Mouse (Mus musculus): Measurements from ENCODE around the gene Acer2.

Acer2 gene

GRCm38 (mm10) chr4:86887879-86888278 lies 13.7 kb downstream of the Acer2 start:
- no peak for DNase-seq (ENCODE audit: low read depth)

- DNase-seq (ENCODE audit: low read depth) = no peak
Measured at GRCm38 (mm10) chr4:86897411-86897810, 23.2 kb downstream of the Acer2 start.

- no peak for DNase-seq (ENCODE audit: low read depth)
Measured at GRCm38 (mm10) chr4:86898791-86899474, 24.7 kb downstream of the Acer2 start.

- DNase-seq (ENCODE audit: low read depth) = no peak
Measured at GRCm38 (mm10) chr4:86902351-86902750, 28.2 kb downstream of the Acer2 start.

- DNase-seq (ENCODE audit: low read depth) = no peak
Measured at GRCm38 (mm10) chr4:86904969-86905368, 30.8 kb downstream of the Acer2 start.

- DNase-seq (ENCODE audit: low read depth) = no peak
Measured at GRCm38 (mm10) chr4:86905869-86906268, 31.7 kb downstream of the Acer2 start.

- no peak for DNase-seq (ENCODE audit: low read depth)
Measured at GRCm38 (mm10) chr4:86911576-86912341, 37.6 kb downstream of the Acer2 start.

GRCm38 (mm10) chr4:86912757-86913156 lies 38.6 kb downstream of the Acer2 start:
- DNase-seq (ENCODE audit: low read depth) = no peak

- no peak for DNase-seq (ENCODE audit: low read depth)
Measured at GRCm38 (mm10) chr4:86916062-86916461, 41.9 kb downstream of the Acer2 start.

- no peak for DNase-seq (ENCODE audit: low read depth)
Measured at GRCm38 (mm10) chr4:86923476-86924055, 49.4 kb downstream of the Acer2 start.

GRCm38 (mm10) chr4:86924804-86925458 lies 50.7 kb downstream of the Acer2 start:
- DNase-seq (ENCODE audit: low read depth) = peak; percentile 63

- DNase-seq (ENCODE audit: low read depth) = no peak
Measured at GRCm38 (mm10) chr4:86926997-86927396, 52.8 kb downstream of the Acer2 start.

- no peak for DNase-seq (ENCODE audit: low read depth)
Measured at GRCm38 (mm10) chr4:86930101-86930635, 56.0 kb downstream of the Acer2 start.

GRCm38 (mm10) chr4:86930636-86931456 lies 56.6 kb downstream of the Acer2 start:
- DNase-seq (ENCODE audit: low read depth) = no peak

GRCm38 (mm10) chr4:86933026-86933425 lies 58.8 kb downstream of the Acer2 start:
- no peak for DNase-seq (ENCODE audit: low read depth)

- no peak for DNase-seq (ENCODE audit: low read depth)
Measured at GRCm38 (mm10) chr4:86936217-86936616, 62.0 kb downstream of the Acer2 start.

- no peak for DNase-seq (ENCODE audit: low read depth)
Measured at GRCm38 (mm10) chr4:86936706-86937105, 62.5 kb downstream of the Acer2 start.

GRCm38 (mm10) chr4:86942656-86943055 lies 68.5 kb downstream of the Acer2 start:
- no peak for DNase-seq (ENCODE audit: low read depth)

GRCm38 (mm10) chr4:86943296-86943695 lies 69.1 kb downstream of the Acer2 start:
- no peak for DNase-seq (ENCODE audit: low read depth)

GRCm38 (mm10) chr4:86948794-86949193 lies 74.6 kb downstream of the Acer2 start:
- DNase-seq (ENCODE audit: low read depth) = no peak

- DNase-seq (ENCODE audit: low read depth) = no peak
Measured at GRCm38 (mm10) chr4:86953519-86953918, 79.3 kb downstream of the Acer2 start.
